8 mouse cellular contexts compared by ENCODE assay signal in the genomic region with DNA sequence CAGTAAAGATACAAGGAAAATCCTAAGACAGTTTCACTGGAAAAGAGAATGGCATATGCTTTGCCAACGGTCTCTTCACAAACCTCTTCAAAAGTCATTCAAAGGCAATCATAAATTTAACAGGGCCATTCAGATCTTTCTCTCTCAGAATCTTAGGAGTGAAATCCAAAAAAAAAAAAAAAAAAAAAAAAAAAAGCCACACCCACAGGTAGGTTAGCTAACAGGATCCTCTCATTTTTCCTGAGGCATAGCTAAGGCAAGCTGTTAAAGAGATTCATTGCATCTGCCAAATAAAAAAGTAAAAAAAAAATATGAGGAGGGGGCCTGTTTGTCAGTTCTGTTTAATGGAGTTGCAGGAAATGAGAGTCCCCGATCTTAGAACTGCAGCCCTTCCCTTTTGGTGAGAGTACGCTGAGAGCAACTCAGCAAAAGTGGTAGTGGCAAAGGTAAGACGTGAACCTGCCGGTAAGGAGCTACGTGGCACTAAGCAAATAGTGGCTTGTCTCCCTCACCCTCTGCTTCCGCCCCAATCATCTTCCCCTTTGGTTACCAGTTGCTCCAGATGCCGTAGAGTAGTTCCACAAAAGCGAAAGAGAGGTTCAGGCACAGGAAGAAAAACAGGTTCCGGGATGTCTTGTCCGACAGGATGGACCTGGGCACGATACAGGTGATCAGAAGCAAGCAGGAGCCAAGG. TPM values are rescaled to one million over a fixed set of nuclear protein-coding genes. Genes with fewer than 3 reads are reported as not detected.
DNase-seq lines count a peak whose midpoint lies in the region; ATAC-seq and TF ChIP-seq lines count a peak whose summit lies in the region.

No protein-coding gene starts in this region.

- DNase-seq in ovary, postnatal 10 days (ENCODE audit: low spot score), result peak; percentile 9
- DNase-seq in ovary, adult 18-20 months (ENCODE audit: low spot score), result no peak
- DNase-seq in gonadal fat pad, adult 2 months (ENCODE audit: low read depth), result peak; percentile 22
- DNase-seq in limb, embryonic 11.5 days (ENCODE audit: low spot score), result no peak
- no peak for DNase-seq in midbrain, embryonic 10.5 days (ENCODE audit: low spot score)
- peak; percentile 55 for DNase-seq in thymus, postnatal 0 days (ENCODE audit: low spot score)
- no peak for DNase-seq in cerebellum, postnatal 4 days (ENCODE audit: low spot score in 2 of 2)

- no peaks in the 10 kb centered on the region; the same call in 1 of the 2 replicates for H3K4me1 ChIP-seq in bone marrow, adult 2 months (ENCODE audit: control insufficient read depth, insufficient read depth, low read length)
- H3K4me1 ChIP-seq in limb, embryonic 11.5 days (ENCODE audit: control insufficient read depth, insufficient read depth, low read length), result no peaks in the 10 kb centered on the region; the same call in 1 of the 2 replicates
- H3K4me1 ChIP-seq in midbrain, embryonic 10.5 days, result peaks cover 39% of the 10 kb centered on the region

- peak overlapping the region; percentile 48 for H3K27ac ChIP-seq in bone marrow, adult 2 months (ENCODE audit: control insufficient read depth, insufficient read depth, low read depth, low read length, poor library complexity)
- no peak overlapping the region for H3K27ac ChIP-seq in limb, embryonic 11.5 days (replicated peaks; ENCODE audit: low read depth, low read length)
- peak overlapping the region; percentile 91 for H3K27ac ChIP-seq in midbrain, embryonic 10.5 days (replicated peaks)

- H3K27me3 ChIP-seq in limb, embryonic 11.5 days (ENCODE audit: control insufficient read depth, insufficient read depth, low read length), result no peaks in the 10 kb centered on the region
- H3K27me3 ChIP-seq in midbrain, embryonic 10.5 days (ENCODE audit: low read depth, poor library complexity, severe bottlenecking), result no peaks in the 10 kb centered on the region

- ATAC-seq in limb, embryonic 11.5 days (ENCODE audit: insufficient number of reproducible peaks, low FRiP score, low TSS enrichment, low read depth), result no peak

- TF ChIP-seq POLR2A in bone marrow, adult 2 months (IDR thresholded peaks at IDR 0.05; ENCODE audit: borderline replicate concordance, control insufficient read depth, low read depth, low read length), result no peak

- H3K4me3 ChIP-seq in bone marrow, adult 2 months (replicated peaks; ENCODE audit: control insufficient read depth, low read depth, low read length), result peak overlapping the region; percentile 82
- H3K4me3 ChIP-seq in limb, embryonic 11.5 days (ENCODE audit: low read depth, low read length), result peak overlapping the region; percentile 67
- peak overlapping the region; percentile 87 for H3K4me3 ChIP-seq in midbrain, embryonic 10.5 days

- no peaks in the 10 kb centered on the region for H3K9me3 ChIP-seq in limb, embryonic 11.5 days (ENCODE audit: control insufficient read depth, low read length)
- no peaks in the 10 kb centered on the region for H3K9me3 ChIP-seq in midbrain, embryonic 10.5 days (replicated peaks)

- peak overlapping the region; percentile 96 for H3K4me2 ChIP-seq in limb, embryonic 11.5 days (ENCODE audit: low read depth, severe bottlenecking)

- no peak for TF ChIP-seq CTCF in bone marrow, adult 2 months (IDR thresholded peaks at IDR 0.05; ENCODE audit: control insufficient read depth, insufficient read depth, low read length)

- peak overlapping the region; percentile 63 for H3K9ac ChIP-seq in limb, embryonic 11.5 days (ENCODE audit: low read length)

- H3K36me3 ChIP-seq in limb, embryonic 11.5 days (ENCODE audit: control insufficient read depth, insufficient read depth, low read length), result peaks cover 3% of the 10 kb centered on the region; the same call in 1 of the 2 replicates
- peaks cover 24% of the 10 kb centered on the region for H3K36me3 ChIP-seq in midbrain, embryonic 10.5 days

- 4% methylated on average over 12 of the region's 12 CpGs for WGBS in bone marrow, adult 2 months
- 7% methylated on average over 12 of the region's 12 CpGs for WGBS in limb, embryonic 11.5 days
- WGBS in midbrain, embryonic 10.5 days, result 11% methylated on average over 12 of the region's 12 CpGs

RNA-seq across cellular contexts. Expression of a gene that starts 0.8 kb away (rescaled TPM):
- polyA plus RNA-seq in bone marrow, adult 2 months (2011; ENCODE audit: insufficient read depth, insufficient read length, low replicate concordance, missing spikeins), result 3.7 and 4.1 TPM in 2 replicates
- 18.7 and 23.9 TPM in 2 replicates for polyA plus RNA-seq in gonadal fat pad, adult 2 months (2012; rRNA removed)
- 31.6 and 35.5 TPM in 2 replicates for polyA plus RNA-seq in limb, embryonic 11.5 days (2014; fragmentation: Nextera tagmentation; extraction: Ambion mirVana)
- 21.0 and 22.6 TPM in 2 replicates for polyA plus RNA-seq in midbrain, embryonic 10.5 days (2016; fragmentation: Nextera tagmentation; extraction: Ambion mirVana)
- 29.4 and 30.0 TPM in 2 replicates for polyA plus RNA-seq in thymus, postnatal 0 days (2015; fragmentation: Nextera tagmentation; extraction: Ambion mirVana)

RNA-seq across cellular contexts. Expression of a gene that starts 0.8 kb away (rescaled TPM):
- polyA plus RNA-seq in bone marrow, adult 2 months (2011; ENCODE audit: insufficient read depth, insufficient read length, low replicate concordance, missing spikeins), result 0.45 and 1.8 TPM in 2 replicates
- 9.5 and 11.1 TPM in 2 replicates for polyA plus RNA-seq in gonadal fat pad, adult 2 months (2012; rRNA removed)
- 18.1 and 18.3 TPM in 2 replicates for polyA plus RNA-seq in limb, embryonic 11.5 days (2014; fragmentation: Nextera tagmentation; extraction: Ambion mirVana)
- polyA plus RNA-seq in midbrain, embryonic 10.5 days (2016; fragmentation: Nextera tagmentation; extraction: Ambion mirVana), result 23.5 and 24.3 TPM in 2 replicates
- 11.2 and 13.3 TPM in 2 replicates for polyA plus RNA-seq in thymus, postnatal 0 days (2015; fragmentation: Nextera tagmentation; extraction: Ambion mirVana)

Comparison
In these comparisons a context has a peak if more than half of its experiments do, and no peak if none do; other contexts are left out.
1. DNase-seq: peak in ovary, postnatal 10 days (single experiment), gonadal fat pad, adult 2 months (single experiment) and thymus, postnatal 0 days (single experiment); none in ovary, adult 18-20 months (single experiment), limb, embryonic 11.5 days (single experiment), midbrain, embryonic 10.5 days (single experiment) and cerebellum, postnatal 4 days (0 of 2).
2. Peak in every context shown above with its lines, with median percentiles within 50 percentile points of each other: H3K4me3 ChIP-seq.